Mouse (Mus musculus) bone marrow macrophage, adult 2 months (primary cell): Measurements from ENCODE around the gene Tnfaip2.

Experiments
- CTCF ChIP-seq: IDR thresholded peaks from 2 replicates; pipeline ENCODE4 v1.5.1; 2012; ENCODE audit warnings: low read depth, mild to moderate bottlenecking, low read length, moderate library complexity
- POLR2A ChIP-seq: IDR thresholded peaks from 2 replicates; pipeline ENCODE4 v1.6.1; 2012; ENCODE audit warnings: mild to moderate bottlenecking, low read depth, low read length, borderline replicate concordance

GRCm38 (mm10) chr12:111430049-111430867, 12.0 kb upstream of the Tnfaip2 start:
- TF ChIP-seq POLR2A = no peak
- TF ChIP-seq CTCF = no peak
